Mouse (Mus musculus): ENCODE measurements around the gene Gjd3. TPM values are rescaled to one million over a fixed set of nuclear protein-coding genes. Genes with fewer than 3 reads are reported as not detected.
"Not testable (repeated sequence)": the region's sequence is repeated elsewhere in the genome, so short reads cannot be mapped to it uniquely, and the experiment has no call there.

Gjd3 gene
- total RNA-seq, 2 experiments from 2014 or later: 2.2 to 3.4 TPM

GRCm38 (mm10) chr11:98936606-98937409, 46.0 kb downstream of the Gjd3 start:
- intact Hi-C loops (cut with DNase I): no loop called here

GRCm38 (mm10) chr11:98936170-98936569, 46.6 kb downstream of the Gjd3 start:
- no peak for DNase-seq
- intact Hi-C loops (cut with DNase I): no loop called here

More at GRCm38 (mm10) chr11:98936606-98937409, 46.0 kb downstream of the Gjd3 start:
- no peak for DNase-seq

GRCm38 (mm10) chr11:98935123-98935522, 47.7 kb downstream of the Gjd3 start:
- no peak for DNase-seq
- intact Hi-C loops (cut with DNase I): no loop called here

GRCm38 (mm10) chr11:98934367-98934766, 48.4 kb downstream of the Gjd3 start:
- no peak for DNase-seq
- intact Hi-C loops (cut with DNase I): no loop called here

GRCm38 (mm10) chr11:98933847-98934246, 49.0 kb downstream of the Gjd3 start:
- DNase-seq; intact Hi-C loops (cut with DNase I): not testable (repeated sequence)

- DNase-seq: peak; percentile 71
- intact Hi-C loops (cut with DNase I): no loop called here
Observed at GRCm38 (mm10) chr11:98933151-98933550, 49.7 kb downstream of the Gjd3 start.

GRCm38 (mm10) chr11:98932293-98933091, 50.3 kb downstream of the Gjd3 start:
- no peak for DNase-seq
- intact Hi-C loops (cut with DNase I): no loop called here

Other genes with a start within 250 kb of the Gjd3 start
- 1,000 to 10,000 TPM; 1,274 to 1,289 TPM for gene Thra, start 242.4 kb downstream of the Gjd3 start, total RNA-seq (2021)
- gene Nr1d1, start 207.7 kb downstream of the Gjd3 start, total RNA-seq (2021): 10 to 100 TPM; 31.9 TPM
- gene Msl1, start 187.5 kb downstream of the Gjd3 start, total RNA-seq (2021): 100 to 1,000 TPM; 163 to 166 TPM
- gene Casc3, start 178.1 kb downstream of the Gjd3 start, total RNA-seq (2021): 10 to 100 TPM; 61.0 to 67.1 TPM
- 10 to 100 TPM; 87.3 to 91.8 TPM for gene Rapgefl1, start 146.2 kb downstream of the Gjd3 start, total RNA-seq (2021)
- gene Wipf2, start 119.4 kb downstream of the Gjd3 start, total RNA-seq (2021): 10 to 100 TPM; 22.1 to 24.3 TPM
- 1 to 10 TPM; 1.4 to 1.8 TPM for gene Cdc6, start 75.2 kb downstream of the Gjd3 start, total RNA-seq (2021)
- 10 to 100 TPM; 20.3 to 21.5 TPM for gene Rara, start 55.2 kb downstream of the Gjd3 start, total RNA-seq (2021)
- 10 to 100 TPM; 28.2 to 28.4 TPM for gene Top2a, start 41.2 kb upstream of the Gjd3 start, total RNA-seq (2021)
- gene Igfbp4, start 58.2 kb upstream of the Gjd3 start, total RNA-seq (2021): 10 to 100 TPM; 66.1 to 80.1 TPM
- not detected for gene Tns4, start 106.3 kb upstream of the Gjd3 start, total RNA-seq (2021)
- gene Ccr7, start 172.1 kb upstream of the Gjd3 start, total RNA-seq (2021): not detected
- 100 to 1,000 TPM; 136 to 140 TPM for gene Smarce1, start 248.0 kb upstream of the Gjd3 start, total RNA-seq (2021)